Mouse (Mus musculus) spleen, adult 2 months (tissue): ENCODE data around the gene Pygm. TPM values are rescaled to one million over a fixed set of nuclear protein-coding genes. Genes with fewer than 3 reads are reported as not detected.

Experiments used
- DNase-seq, 2 experiments: peaks; one replicate each; pipeline versions ENCODE4 v3.0.0 to v3.0.0-alpha.2; 2012 to 2021; ENCODE audit warnings: low spot score in 2 of 2, low read depth in 1 of 2
- H3K27ac ChIP-seq: fragments of 200-500 bp; 2 replicates; pipeline ENCODE4 v1.5.1; 2012; ENCODE audit warnings: low read length, inconsistent platforms; ENCODE audit not compliant: insufficient read depth
- H3K27me3 ChIP-seq: fragments of 200-500 bp; 2 replicates; pipeline ENCODE4 v1.6.1; 2012; ENCODE audit warnings: mild to moderate bottlenecking, moderate library complexity, low read length, inconsistent platforms; ENCODE audit not compliant: control insufficient read depth, insufficient read depth
- H3K36me3 ChIP-seq: fragments of 200-500 bp; 2 replicates; pipeline ENCODE4 v1.6.1; 2012; ENCODE audit warnings: mild to moderate bottlenecking, low read length, inconsistent platforms; ENCODE audit not compliant: control insufficient read depth, insufficient read depth
- H3K4me1 ChIP-seq: fragments of 200-500 bp; 2 replicates; pipeline ENCODE4 v1.6.1; 2011; ENCODE audit warnings: inconsistent platforms; ENCODE audit not compliant: control insufficient read depth, insufficient read depth, insufficient read length
- H3K4me3 ChIP-seq: fragments of 200-500 bp; 2 replicates; pipeline ENCODE4 v1.5.1; 2011; ENCODE audit warnings: mild to moderate bottlenecking, inconsistent platforms; ENCODE audit not compliant: insufficient read depth, insufficient read length; ENCODE audit errors: extremely low read depth
- CTCF ChIP-seq: fragments of 200-500 bp; IDR thresholded peaks from 2 replicates; pipeline ENCODE4 v1.5.1; 2011; ENCODE audit warnings: mild to moderate bottlenecking, inconsistent platforms; ENCODE audit not compliant: insufficient read depth, insufficient read length, insufficient replicate concordance; ENCODE audit errors: extremely low read depth
- POLR2A ChIP-seq: fragments of 200-500 bp; IDR thresholded peaks from 2 replicates; pipeline ENCODE4 v1.6.1; 2011; ENCODE audit warnings: low read depth, low read length, inconsistent platforms
- WGBS: fragments of 180-500 bp; shearing (Covaris S2); methylation state at CpG from one replicate; pipeline ENCODE4 v1.1.7; 2018; 5-methylcytosine and 5-hydroxymethylcytosine counted together
- polyA plus RNA-seq: library from polyadenylated mRNA; depleted of rRNA; stranded (reverse); fragments of >200 nt; gene quantifications from 2 replicates; pipeline ENCODE4 v1.2.3, GENCODE M21; 2012

Pygm gene
- polyA plus RNA-seq, 1 experiment: 8.1 TPM

- Histone ChIP-seq H3K27ac (peak overlapping the region; percentile 99; the same call in 1 of the 2 replicates), H3K4me3 (peak overlapping the region; percentile 92), H3K36me3 (peaks cover 37% of the 10 kb centered on the region), H3K4me1 (peaks cover 4% of the 10 kb centered on the region; the same call in 1 of the 2 replicates), H3K27me3 (no peaks in the 10 kb centered on the region)
- DNase-seq: no peak
- WGBS: 0% methylated on average over 2 of the region's 2 CpGs
- no peak for TF ChIP-seq CTCF
- no peak for TF ChIP-seq POLR2A
Measured at GRCm38 (mm10) chr19:6364842-6365241, 19.4 kb upstream of the Pygm start.

GRCm38 (mm10) chr19:6370175-6370574 is 14.0 kb upstream of the Pygm start:
- Histone ChIP-seq H3K4me1 (peaks cover 6% of the 10 kb centered on the region), H3K4me3 (no peak overlapping the region), H3K27me3 (no peaks in the 10 kb centered on the region), H3K27ac (no peak overlapping the region), H3K36me3 (peaks cover 80% of the 10 kb centered on the region)
- no peak for TF ChIP-seq POLR2A
- no peak for TF ChIP-seq CTCF
- WGBS: 55% methylated on average over 2 of the region's 2 CpGs
- DNase-seq: no peak

GRCm38 (mm10) chr19:6372433-6372832 is 11.8 kb upstream of the Pygm start:
- 97% methylated on average over 3 of the region's 3 CpGs for WGBS
- no peak overlapping the region for H3K4me3 ChIP-seq
- peaks cover 2% of the 10 kb centered on the region; the same call in 1 of the 2 replicates for H3K4me1 ChIP-seq
- H3K36me3 ChIP-seq: peaks cover 85% of the 10 kb centered on the region
- TF ChIP-seq POLR2A (no peak), CTCF (no peak)
- no peaks in the 10 kb centered on the region for H3K27me3 ChIP-seq
- DNase-seq: no peak
- H3K27ac ChIP-seq: no peak overlapping the region

- H3K4me1 ChIP-seq: peaks cover 2% of the 10 kb centered on the region; the same call in 1 of the 2 replicates
- DNase-seq: peak; percentile 59 to 82
- no peak overlapping the region for H3K4me3 ChIP-seq
- WGBS: 43% methylated on average over 12 of the region's 12 CpGs
- H3K27me3 ChIP-seq: no peaks in the 10 kb centered on the region
- TF ChIP-seq POLR2A (no peak), CTCF (peak; percentile 85)
- peaks cover 82% of the 10 kb centered on the region for H3K36me3 ChIP-seq
- no peak overlapping the region for H3K27ac ChIP-seq
Measured at GRCm38 (mm10) chr19:6373539-6374400, 10.4 kb upstream of the Pygm start.

GRCm38 (mm10) chr19:6374571-6374970 is 9.6 kb upstream of the Pygm start:
- H3K27me3 ChIP-seq: no peaks in the 10 kb centered on the region
- H3K4me3 ChIP-seq: no peak overlapping the region
- no peak overlapping the region for H3K27ac ChIP-seq
- peaks cover 80% of the 10 kb centered on the region for H3K36me3 ChIP-seq
- peaks cover 2% of the 10 kb centered on the region; the same call in 1 of the 2 replicates for H3K4me1 ChIP-seq
- DNase-seq: no peak
- 97% methylated on average over 10 of the region's 10 CpGs for WGBS
- TF ChIP-seq POLR2A (no peak), CTCF (no peak)

DNA sequence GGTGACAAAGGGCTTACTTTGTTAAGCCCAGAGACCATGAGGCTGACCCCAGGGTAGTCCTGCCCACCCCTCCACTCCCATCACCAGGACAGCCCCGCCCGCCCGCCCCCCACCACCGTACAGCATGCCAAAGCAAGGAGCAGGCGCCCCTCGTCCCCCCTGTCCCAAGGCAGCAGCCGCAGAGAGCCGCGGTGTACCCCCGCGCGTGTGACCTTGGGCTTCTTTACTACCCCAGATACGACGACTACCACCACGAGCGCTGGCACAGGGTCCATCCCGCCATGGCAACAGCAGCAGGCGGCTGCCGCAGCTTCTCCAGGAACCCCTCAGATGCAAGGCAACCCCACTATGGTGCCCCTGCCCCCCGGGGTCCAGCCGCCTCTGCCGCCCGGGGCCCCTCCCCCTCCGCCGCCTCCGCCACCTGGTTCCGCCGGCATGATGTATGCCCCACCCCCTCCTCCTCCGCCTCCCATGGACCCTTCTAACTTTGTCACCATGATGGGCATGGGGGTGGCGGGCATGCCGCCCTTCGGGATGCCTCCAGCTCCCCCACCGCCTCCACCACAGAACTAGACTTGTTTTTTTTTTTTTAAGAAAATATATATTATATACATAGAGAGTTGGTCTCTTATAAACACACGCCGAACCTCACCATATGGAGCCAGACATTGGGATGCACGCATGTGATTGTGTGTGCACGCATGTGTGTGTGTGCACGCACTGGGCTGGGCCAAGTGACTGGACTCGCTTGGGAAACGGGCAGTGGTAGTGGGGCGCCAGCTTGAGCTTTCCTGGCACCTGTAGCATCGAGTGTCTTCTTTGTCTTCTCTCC is 8.6 kb upstream of the Pygm start:
- peaks cover 73% of the 10 kb centered on the region for H3K36me3 ChIP-seq
- H3K4me3 ChIP-seq: no peak overlapping the region
- peaks cover 2% of the 10 kb centered on the region; the same call in 1 of the 2 replicates for H3K4me1 ChIP-seq
- TF ChIP-seq CTCF (no peak), POLR2A (no peak)
- H3K27me3 ChIP-seq: no peaks in the 10 kb centered on the region
- no peak overlapping the region for H3K27ac ChIP-seq
- 96% methylated on average over 38 of the region's 42 CpGs for WGBS
- no peak for DNase-seq

DNA sequence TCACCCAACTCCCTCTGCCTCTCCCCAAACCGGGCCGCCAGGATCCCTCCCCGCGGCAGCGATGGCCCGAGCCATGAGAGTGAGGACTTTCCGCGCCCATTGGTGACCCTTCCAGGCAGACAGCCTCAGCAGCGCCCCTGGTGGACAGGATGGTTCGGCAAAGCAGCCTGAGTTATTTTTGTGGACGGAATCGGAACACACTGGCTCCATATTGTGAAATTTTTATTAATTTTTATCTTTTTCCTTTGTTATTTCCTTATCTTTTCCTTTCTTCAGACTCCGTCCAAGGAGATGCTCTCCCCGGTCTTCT is 8.0 kb upstream of the Pygm start:
- Histone ChIP-seq H3K4me3 (no peak overlapping the region), H3K36me3 (peaks cover 68% of the 10 kb centered on the region), H3K27me3 (no peaks in the 10 kb centered on the region), H3K27ac (no peak overlapping the region), H3K4me1 (peaks cover 2% of the 10 kb centered on the region; the same call in 1 of the 2 replicates)
- DNase-seq: no peak
- 88% methylated on average over 14 of the region's 14 CpGs for WGBS
- peak; percentile 33; the same call in 1 of the 2 replicates for TF ChIP-seq CTCF
- TF ChIP-seq POLR2A: no peak
